Mouse (Mus musculus) MEL (cell line): ENCODE results near the gene Ndufb4.

Experiments
- BHLHE40 ChIP-seq: IDR thresholded peaks from 2 replicates; pipeline ENCODE4 v1.6.1; 2012; ENCODE audit warnings: low read depth, mild to moderate bottlenecking, inconsistent platforms, low read length, improper control_type of control experiment, borderline replicate concordance
- CTCF ChIP-seq, 3 experiments: IDR thresholded peaks in 2 of 3; conservative IDR thresholded peaks in 1 of 3; 2 replicates each; pipeline ENCODE4 v1.5.1; 2011 to 2012; ENCODE audit warnings: low read length in 3 of 3, low read depth in 2 of 3, mild to moderate bottlenecking in 2 of 3, improper control_type of control experiment in 1 of 3, inconsistent platforms in 1 of 3, mixed read lengths in 1 of 3, moderate library complexity in 1 of 3; ENCODE audit not compliant: control insufficient read depth in 1 of 3, insufficient read depth in 1 of 3, poor library complexity in 1 of 3, severe bottlenecking in 1 of 3
- EP300 ChIP-seq, 2 experiments: IDR thresholded peaks; 2 replicates each; pipeline ENCODE4 v1.6.1; 2011; ENCODE audit warnings: improper control_type of control experiment in 2 of 2, low read length in 2 of 2, low read depth in 1 of 2, mild to moderate bottlenecking in 1 of 2
- GATA1 ChIP-seq: IDR thresholded peaks from 2 replicates; pipeline ENCODE4 v1.6.1; 2011; ENCODE audit warnings: low read depth, low read length, improper control_type of control experiment
- KAT2A ChIP-seq: conservative IDR thresholded peaks from 2 replicates; pipeline ENCODE4 v1.6.1; 2012; ENCODE audit warnings: low read depth, low read length, improper control_type of control experiment, inconsistent platforms
- MAX ChIP-seq: IDR thresholded peaks from 2 replicates; pipeline ENCODE4 v1.6.1; 2011; ENCODE audit warnings: low read length, improper control_type of control experiment
- MYB ChIP-seq: IDR thresholded peaks from 2 replicates; pipeline ENCODE4 v1.6.1; 2011; ENCODE audit warnings: mild to moderate bottlenecking, low read depth, low read length, improper control_type of control experiment
- POLR2A ChIP-seq, 2 experiments: IDR thresholded peaks; 2 replicates each; pipeline ENCODE4 v1.6.1; 2011 to 2012; ENCODE audit warnings: low read length in 2 of 2, mild to moderate bottlenecking in 2 of 2, control low read depth in 1 of 2, improper control_type of control experiment in 1 of 2, low read depth in 1 of 2, moderate library complexity in 1 of 2; ENCODE audit not compliant: control insufficient read depth in 1 of 2, insufficient read depth in 1 of 2, poor library complexity in 1 of 2
- RAD21 ChIP-seq: IDR thresholded peaks from 2 replicates; pipeline ENCODE4 v1.6.1; 2011; ENCODE audit warnings: mild to moderate bottlenecking, low read depth, low read length, improper control_type of control experiment
- TAL1 ChIP-seq: IDR thresholded peaks from 2 replicates; pipeline ENCODE4 v1.6.1; 2012; ENCODE audit warnings: mild to moderate bottlenecking, inconsistent platforms, low read length, moderate library complexity, mixed read lengths
- USF1 ChIP-seq: IDR thresholded peaks from 2 replicates; pipeline ENCODE4 v1.6.1; 2014; ENCODE audit warnings: low read depth, mild to moderate bottlenecking, inconsistent platforms, low read length, improper control_type of control experiment, moderate library complexity
- ZKSCAN1 ChIP-seq: IDR thresholded peaks from 2 replicates; pipeline ENCODE4 v1.6.1; 2012; ENCODE audit warnings: low read depth, mild to moderate bottlenecking, inconsistent platforms, low read length, improper control_type of control experiment, moderate library complexity
- ZNF384 ChIP-seq: IDR thresholded peaks from 2 replicates; pipeline ENCODE4 v1.6.1; 2012; ENCODE audit warnings: low read depth, mild to moderate bottlenecking, inconsistent platforms, low read length, improper control_type of control experiment

GRCm38 (mm10) chr16:37663643-37664459 is 9.6 kb upstream of the Ndufb4 start:
- TF ChIP-seq ZNF384 (no peak), BHLHE40 (no peak), KAT2A (no peak), POLR2A (IDR thresholded peaks at IDR 0.05; ENCODE audit: control insufficient read depth in 1 of 2, insufficient read depth in 1 of 2, low read depth in 1 of 2, low read length in 2 of 2, poor library complexity in 1 of 2) (no peak), USF1 (no peak), MYB (no peak), GATA1 (no peak), TAL1 (no peak), RAD21 (no peak), ZKSCAN1 (no peak), EP300 (IDR thresholded peaks at IDR 0.05; ENCODE audit: low read depth in 1 of 2, low read length in 2 of 2) (no peak), CTCF (IDR thresholded peaks at IDR 0.05 in 2 of 3, conservative IDR thresholded peaks at IDR 0.05 in 1 of 3; ENCODE audit: control insufficient read depth in 1 of 3, insufficient read depth in 1 of 3, low read depth in 2 of 3, low read length in 3 of 3, poor library complexity in 1 of 3, severe bottlenecking in 1 of 3) (no peak), MAX (no peak)
